Mouse (Mus musculus) forebrain, embryonic 13.5 days (tissue): ENCODE measurements around the gene Ern1. TPM values are rescaled to one million over a fixed set of nuclear protein-coding genes. Genes with fewer than 3 reads are reported as not detected.
A peak's percentile ranks its signal among the peaks of the same experiment; 100 is the strongest.

Experiments used
- ATAC-seq: fragments of 200-750 bp; cut with Nextera tagmentation; 2 replicates; pipeline ENCODE4 v1.8.0; 2017
- H3K27ac ChIP-seq: fragments of 300-500 bp; sonication (generic); 2 replicates; pipeline ENCODE4 v1.5.1; 2015; ENCODE audit warnings: inconsistent platforms, mild to moderate bottlenecking, moderate library complexity
- H3K27me3 ChIP-seq: fragments of 300-500 bp; sonication (generic); 2 replicates; pipeline ENCODE4 v1.6.1; 2015; ENCODE audit warnings: mild to moderate bottlenecking, inconsistent platforms
- H3K36me3 ChIP-seq: fragments of 300-500 bp; sonication (generic); 2 replicates; pipeline ENCODE4 v1.6.1; 2015; ENCODE audit warnings: mild to moderate bottlenecking, inconsistent platforms; ENCODE audit not compliant: poor library complexity, severe bottlenecking
- H3K4me1 ChIP-seq: fragments of 300-500 bp; sonication (generic); 2 replicates; pipeline ENCODE4 v1.6.1; 2015; ENCODE audit warnings: inconsistent platforms
- H3K4me2 ChIP-seq: fragments of 300-500 bp; sonication (generic); 2 replicates; pipeline ENCODE4 v1.6.1; 2015; ENCODE audit warnings: inconsistent platforms, mild to moderate bottlenecking, moderate library complexity
- H3K4me3 ChIP-seq: fragments of 300-500 bp; sonication (generic); 2 replicates; pipeline ENCODE4 v1.5.1; 2015; ENCODE audit warnings: mild to moderate bottlenecking, inconsistent platforms
- H3K9ac ChIP-seq: fragments of 300-500 bp; sonication (generic); 2 replicates; pipeline ENCODE4 v1.6.1; 2015; ENCODE audit warnings: mild to moderate bottlenecking, inconsistent platforms
- H3K9me3 ChIP-seq: fragments of 300-500 bp; sonication (generic); replicated peaks from 2 replicates; pipeline ENCODE4 v1.6.1; 2016; ENCODE audit warnings: inconsistent platforms
- WGBS: fragments of 180-500 bp; shearing (Covaris S2); methylation state at CpG from one replicate; pipeline ENCODE4 v1.1.7; 2015; 5-methylcytosine and 5-hydroxymethylcytosine counted together
- polyA plus RNA-seq: library from polyadenylated mRNA; unstranded; fragments of >200 nt; fragmentation: Nextera tagmentation; extraction: Ambion mirVana; gene quantifications from 2 replicates; pipeline ENCODE4 v1.2.1, GENCODE M21; 2015

Gene Ern1
- polyA plus RNA-seq, 1 experiment from 2014 or later: 5.6 TPM

GRCm38 (mm10) chr11:106518391-106518790, 30.7 kb upstream of the Ern1 start:
- no peak for ATAC-seq
- no peak overlapping the region for H3K4me2 ChIP-seq
- H3K27ac ChIP-seq: no peak overlapping the region
- no peaks in the 10 kb centered on the region for H3K36me3 ChIP-seq
- no peaks in the 10 kb centered on the region for H3K9me3 ChIP-seq
- peaks cover 13% of the 10 kb centered on the region for H3K4me1 ChIP-seq
- H3K4me3 ChIP-seq: no peak overlapping the region
- H3K27me3 ChIP-seq: no peaks in the 10 kb centered on the region
- no peak overlapping the region for H3K9ac ChIP-seq
- WGBS: 40% methylated on average over 4 of the region's 4 CpGs

GRCm38 (mm10) chr11:106515079-106515745, 27.6 kb upstream of the Ern1 start:
- H3K4me1 ChIP-seq: peaks cover under 1% of the 10 kb centered on the region; the same call in 1 of the 2 replicates
- no peak for ATAC-seq

GRCm38 (mm10) chr11:106514446-106514845, 26.8 kb upstream of the Ern1 start:
- Histone ChIP-seq H3K27me3 (no peaks in the 10 kb centered on the region), H3K36me3 (peaks cover 17% of the 10 kb centered on the region; the same call in 1 of the 2 replicates), H3K9ac (no peak overlapping the region; the same call in 1 of the 2 replicates), H3K4me3 (no peak overlapping the region), H3K4me2 (no peak overlapping the region), H3K9me3 (no peaks in the 10 kb centered on the region), H3K4me1 (no peaks in the 10 kb centered on the region), H3K27ac (no peak overlapping the region)
- WGBS: 60% methylated on average over 5 of the region's 5 CpGs
- no peak for ATAC-seq

More at GRCm38 (mm10) chr11:106515079-106515745, 27.6 kb upstream of the Ern1 start:
- no peaks in the 10 kb centered on the region for H3K9me3 ChIP-seq
- H3K27ac ChIP-seq: no peak overlapping the region
- 80% methylated on average over 16 of the region's 16 CpGs for WGBS
- H3K9ac ChIP-seq: no peak overlapping the region
- H3K4me3 ChIP-seq: no peak overlapping the region
- H3K4me2 ChIP-seq: no peak overlapping the region
- H3K36me3 ChIP-seq: peaks cover 13% of the 10 kb centered on the region; the same call in 1 of the 2 replicates
- H3K27me3 ChIP-seq: no peaks in the 10 kb centered on the region

- H3K4me1 ChIP-seq: no peaks in the 10 kb centered on the region
- H3K27ac ChIP-seq: no peak overlapping the region
- H3K9me3 ChIP-seq: no peaks in the 10 kb centered on the region
- no peak overlapping the region for H3K9ac ChIP-seq
- ATAC-seq: no peak
- no peak overlapping the region for H3K4me2 ChIP-seq
- no peak overlapping the region for H3K4me3 ChIP-seq
- peaks cover 29% of the 10 kb centered on the region for H3K36me3 ChIP-seq
- no peaks in the 10 kb centered on the region for H3K27me3 ChIP-seq
- WGBS: 41% methylated on average over 2 of the region's 2 CpGs
These were observed 25.5 kb upstream of the Ern1 start for GRCm38 (mm10) chr11:106513166-106513565.

GRCm38 (mm10) chr11:106512006-106512390, 24.3 kb upstream of the Ern1 start:
- no peak overlapping the region for H3K4me3 ChIP-seq
- H3K27ac ChIP-seq: no peak overlapping the region
- ATAC-seq: no peak
- H3K4me1 ChIP-seq: no peaks in the 10 kb centered on the region
- no peak overlapping the region for H3K9ac ChIP-seq
- peaks cover 30% of the 10 kb centered on the region for H3K36me3 ChIP-seq
- no peaks in the 10 kb centered on the region for H3K27me3 ChIP-seq
- H3K4me2 ChIP-seq: no peak overlapping the region
- H3K9me3 ChIP-seq: no peaks in the 10 kb centered on the region
- WGBS: 95% methylated on average over 7 of the region's 7 CpGs

DNA sequence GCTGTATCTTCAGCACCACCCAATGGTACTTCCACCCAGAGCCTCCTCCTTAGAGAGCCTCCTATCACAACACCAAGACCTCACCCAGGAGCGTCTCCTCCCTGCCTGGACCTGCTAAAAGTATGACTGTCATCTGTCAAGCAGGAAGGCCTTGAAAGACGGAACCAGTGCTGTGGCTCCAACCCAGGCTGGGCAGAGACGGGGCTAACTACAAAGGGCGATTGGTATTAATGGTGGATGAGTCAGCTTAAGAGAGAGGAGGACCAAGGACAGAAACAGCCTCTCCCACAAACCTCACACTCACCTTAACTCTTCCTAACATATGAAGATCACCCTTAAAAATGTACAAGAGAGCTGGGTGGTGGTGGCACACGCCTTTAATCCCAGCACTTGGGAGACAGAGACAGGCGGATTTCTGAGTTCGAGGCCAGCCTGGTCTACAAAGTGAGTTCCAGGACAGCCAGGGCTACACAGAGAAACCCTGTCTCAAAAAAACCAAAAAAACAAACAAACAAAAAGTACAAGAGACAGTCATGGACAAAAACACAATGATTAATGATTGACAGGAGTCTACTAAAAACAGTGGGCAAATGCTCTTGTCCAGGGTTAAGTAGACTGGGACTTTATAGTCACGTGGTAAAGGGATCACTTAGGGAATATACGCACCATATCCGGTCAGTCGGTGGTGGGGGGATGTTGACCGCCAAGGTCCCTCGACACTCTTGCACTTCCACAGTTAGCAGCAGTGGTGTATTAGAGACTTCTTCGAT, 23.8 kb upstream of the Ern1 start:
- no peaks in the 10 kb centered on the region for H3K9me3 ChIP-seq
- ATAC-seq: no peak
- no peaks in the 10 kb centered on the region for H3K27me3 ChIP-seq
- no peak overlapping the region for H3K4me2 ChIP-seq
- H3K9ac ChIP-seq: no peak overlapping the region
- 92% methylated on average over 14 of the region's 14 CpGs for WGBS
- no peak overlapping the region for H3K4me3 ChIP-seq
- H3K36me3 ChIP-seq: peaks cover 30% of the 10 kb centered on the region
- no peak overlapping the region for H3K27ac ChIP-seq
- no peaks in the 10 kb centered on the region for H3K4me1 ChIP-seq

DNA sequence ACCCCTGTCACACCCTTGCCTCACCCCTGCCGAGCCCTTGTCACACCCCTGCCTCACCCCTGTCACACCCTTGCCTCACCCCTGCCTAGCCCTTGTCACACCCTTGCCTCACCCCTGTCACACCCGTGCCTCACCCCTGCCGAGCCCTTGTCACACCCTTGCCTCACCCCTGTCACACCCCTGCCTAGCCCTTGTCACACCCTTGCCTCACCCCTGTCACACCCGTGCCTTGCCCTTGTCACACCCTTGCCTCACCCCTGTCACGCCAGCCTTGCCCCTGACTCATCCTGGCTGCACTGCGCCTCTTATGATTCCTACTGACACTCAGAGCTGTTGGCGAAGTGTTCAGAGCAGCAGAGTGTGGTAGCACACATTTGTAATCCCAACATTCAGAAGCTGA, 20.0 kb upstream of the Ern1 start:
- Histone ChIP-seq H3K4me1 (no peaks in the 10 kb centered on the region), H3K4me3 (no peak overlapping the region), H3K27me3 (no peaks in the 10 kb centered on the region), H3K9me3 (no peaks in the 10 kb centered on the region), H3K27ac (no peak overlapping the region), H3K4me2 (no peak overlapping the region), H3K36me3 (peaks cover 30% of the 10 kb centered on the region), H3K9ac (no peak overlapping the region)
- WGBS: 92% methylated on average over 7 of the region's 7 CpGs
- ATAC-seq: no peak

DNA sequence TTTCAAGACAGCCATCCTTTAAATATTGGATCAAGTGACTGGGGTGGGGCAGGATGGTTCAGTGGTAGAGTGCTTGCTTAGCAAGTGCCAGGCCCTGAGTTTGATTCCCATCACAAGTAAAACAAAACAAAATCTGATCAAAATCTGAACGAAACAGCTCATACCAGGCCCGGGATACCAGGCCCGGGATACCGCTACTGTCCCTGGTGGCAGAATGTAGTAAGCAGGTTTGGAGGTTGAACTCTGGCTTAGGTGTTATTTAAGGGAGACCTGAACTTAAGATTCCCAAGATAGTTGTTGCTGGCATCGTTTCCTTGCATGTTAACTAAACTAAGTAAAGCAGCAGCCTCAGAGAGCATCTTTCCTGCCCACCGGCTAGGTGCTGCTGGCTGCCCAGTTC, 18.6 kb upstream of the Ern1 start:
- Histone ChIP-seq H3K27ac (no peak overlapping the region), H3K9ac (no peak overlapping the region), H3K36me3 (peaks cover 20% of the 10 kb centered on the region), H3K4me3 (no peak overlapping the region), H3K9me3 (no peaks in the 10 kb centered on the region), H3K4me1 (peaks cover 9% of the 10 kb centered on the region; the same call in 1 of the 2 replicates), H3K4me2 (no peak overlapping the region), H3K27me3 (no peaks in the 10 kb centered on the region)
- 85% methylated on average over 6 of the region's 6 CpGs for WGBS
- no peak for ATAC-seq

DNA sequence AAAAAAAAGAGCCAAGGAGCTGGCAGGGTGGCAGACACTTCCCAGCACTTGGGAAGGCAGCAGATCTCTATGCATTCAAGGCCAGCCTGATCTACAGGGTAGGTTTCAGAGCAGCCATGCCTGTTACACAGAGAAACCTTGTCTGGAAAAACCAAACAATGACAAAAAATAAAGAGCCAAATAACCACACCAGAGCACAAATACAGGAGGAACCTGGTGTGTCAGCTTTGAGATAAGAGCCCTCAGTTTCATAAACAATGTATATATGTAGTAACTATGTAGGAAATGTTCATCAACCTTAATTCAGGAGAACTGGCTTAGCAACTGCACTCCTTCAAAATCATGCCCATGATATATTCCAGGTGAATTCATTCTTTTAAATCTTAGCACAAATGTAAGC, 16.5 kb upstream of the Ern1 start:
- peaks cover 10% of the 10 kb centered on the region for H3K36me3 ChIP-seq
- no peak overlapping the region for H3K9ac ChIP-seq
- H3K27ac ChIP-seq: no peak overlapping the region
- ATAC-seq: no peak
- no peaks in the 10 kb centered on the region for H3K9me3 ChIP-seq
- H3K27me3 ChIP-seq: no peaks in the 10 kb centered on the region
- no peak overlapping the region for H3K4me3 ChIP-seq
- H3K4me1 ChIP-seq: peaks cover 9% of the 10 kb centered on the region; the same call in 1 of the 2 replicates
- H3K4me2 ChIP-seq: no peak overlapping the region

DNA sequence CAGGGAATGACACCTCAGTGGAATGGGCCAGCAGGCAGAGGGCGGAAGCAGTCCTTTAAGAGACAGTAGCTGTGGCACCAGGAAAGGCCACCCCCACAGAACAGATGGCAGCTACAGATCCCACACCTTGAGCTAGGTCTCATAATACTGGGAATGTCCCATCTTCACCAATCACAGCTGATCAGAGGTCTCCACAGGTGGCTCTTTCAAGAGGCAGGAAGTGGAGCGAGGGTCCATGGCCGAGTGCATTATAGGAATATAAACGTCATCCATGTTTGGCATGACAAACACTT, 15.7 kb upstream of the Ern1 start:
- Histone ChIP-seq H3K4me3 (no peak overlapping the region), H3K27ac (peak overlapping the region; percentile 51), H3K4me2 (no peak overlapping the region), H3K9ac (no peak overlapping the region), H3K36me3 (0 out of 2 replicates have a peak, but pooled peaks cover 3% of the 10 kb centered on the region), H3K27me3 (no peaks in the 10 kb centered on the region), H3K4me1 (peaks cover 9% of the 10 kb centered on the region; the same call in 1 of the 2 replicates), H3K9me3 (no peaks in the 10 kb centered on the region)
- 78% methylated on average over 4 of the region's 4 CpGs for WGBS
- ATAC-seq: no peak

DNA sequence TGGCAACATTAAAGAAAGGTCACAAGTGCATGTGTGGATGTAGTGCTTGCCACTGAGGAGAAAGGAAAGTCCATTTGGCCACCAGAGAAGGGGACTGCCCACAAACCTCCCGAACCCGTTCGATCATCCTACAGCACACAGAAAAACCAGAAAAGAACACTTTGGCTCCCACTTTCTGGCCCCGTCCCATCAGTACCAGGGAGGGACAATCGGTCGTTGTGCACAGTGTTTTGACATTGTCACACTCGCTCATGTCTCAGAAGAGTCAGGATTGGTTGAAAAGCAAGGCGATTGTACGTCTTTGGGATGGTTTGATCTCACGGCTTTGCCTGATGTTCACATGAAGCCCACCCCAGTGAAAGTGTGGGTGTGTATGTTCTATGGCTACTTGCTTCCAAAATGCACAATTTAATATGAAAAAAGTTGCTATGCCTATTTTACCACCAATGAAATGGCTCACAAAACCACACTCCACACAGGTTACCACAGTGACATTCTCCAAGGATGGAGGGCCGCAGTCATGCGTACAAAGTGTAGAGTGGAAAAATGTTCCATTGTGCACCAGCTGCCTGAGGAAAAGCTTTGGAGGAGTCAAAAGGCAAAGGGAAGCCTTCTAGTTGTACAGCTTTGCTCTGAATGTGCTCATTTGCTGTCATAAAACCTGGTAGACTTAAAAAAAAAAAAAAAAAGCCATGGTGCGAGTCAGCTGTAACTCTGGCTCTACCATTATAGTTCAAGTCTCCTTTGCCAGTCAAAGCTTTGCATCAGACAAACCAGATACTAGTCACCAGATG, 15.2 kb upstream of the Ern1 start:
- Histone ChIP-seq H3K4me1 (peaks cover 9% of the 10 kb centered on the region; the same call in 1 of the 2 replicates), H3K27ac (peak overlapping the region; percentile 51), H3K27me3 (no peaks in the 10 kb centered on the region), H3K36me3 (no peaks in the 10 kb centered on the region), H3K9ac (no peak overlapping the region), H3K9me3 (no peaks in the 10 kb centered on the region), H3K4me2 (no peak overlapping the region), H3K4me3 (no peak overlapping the region)
- 51% methylated on average over 13 of the region's 13 CpGs for whole genome bisulfite sequencing
- no peak for ATAC-seq

DNA sequence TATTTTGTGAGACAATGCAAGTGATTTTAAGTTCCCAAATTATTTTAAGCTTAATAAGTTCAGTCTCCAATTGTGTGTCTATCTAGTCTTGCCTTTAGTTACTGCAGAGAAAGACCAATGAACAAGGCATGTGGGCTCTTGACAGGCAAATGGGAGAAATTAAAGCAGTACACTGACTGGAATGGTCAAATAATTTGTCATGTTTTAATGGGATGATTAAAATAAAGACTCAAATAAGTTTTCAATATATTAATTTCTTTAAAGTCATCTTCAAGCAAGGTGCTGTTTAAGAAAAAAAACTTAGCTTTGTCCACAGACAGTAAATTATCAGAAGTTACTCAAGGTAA, 14.5 kb upstream of the Ern1 start:
- H3K9me3 ChIP-seq: no peaks in the 10 kb centered on the region
- H3K4me2 ChIP-seq: peak overlapping the region; percentile 82
- peak overlapping the region; percentile 98 for H3K27ac ChIP-seq
- peak overlapping the region; percentile 99 for H3K9ac ChIP-seq
- H3K27me3 ChIP-seq: no peaks in the 10 kb centered on the region
- peaks cover 9% of the 10 kb centered on the region; the same call in 1 of the 2 replicates for H3K4me1 ChIP-seq
- peak overlapping the region; percentile 94; the same call in 1 of the 2 replicates for H3K4me3 ChIP-seq
- H3K36me3 ChIP-seq: no peaks in the 10 kb centered on the region
- no peak for ATAC-seq
